Mouse (Mus musculus) telencephalon, adult 2 months (tissue): ENCODE results near the gene Foxb1.

ENCODE experiments used
- DNase-seq: peaks from one replicate; pipeline ENCODE4 v3.0.0-alpha.2; 2011; ENCODE audit warnings: low read depth, low spot score

Foxb1 gene

GRCm38 (mm10) chr9:69760371-69761301 is at the start of gene Foxb1:
TSS of gene Foxb1 (minus strand) at chr9:69760940.
- no peak for DNase-seq

- no peak for DNase-seq
Observed at GRCm38 (mm10) chr9:69790562-69790961, 29.8 kb upstream of the Foxb1 start.

DNA sequence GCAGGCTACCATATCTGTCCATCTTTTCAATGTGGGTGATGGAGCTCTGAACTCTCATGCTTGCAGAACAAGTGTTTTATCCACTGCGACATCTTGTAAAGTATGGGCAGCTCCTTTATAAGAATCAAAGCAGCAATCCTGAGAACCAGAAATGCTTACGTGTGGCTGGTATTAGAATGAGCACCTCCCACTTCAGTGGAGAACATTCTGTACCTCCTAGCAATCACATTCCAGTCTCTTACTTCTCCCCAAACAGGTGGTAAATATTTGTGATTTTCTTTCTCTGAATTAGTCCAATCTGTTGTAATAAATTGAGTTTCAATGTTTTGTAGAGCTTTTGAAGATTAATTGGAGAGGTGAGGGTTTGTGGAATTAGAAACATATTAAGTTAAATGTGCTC is 19.3 kb upstream of the Foxb1 start:
- no peak for DNase-seq

- no peak for DNase-seq
Observed at GRCm38 (mm10) chr9:69769949-69770585, 9.3 kb upstream of the Foxb1 start.

GRCm38 (mm10) chr9:69769091-69769948 is 8.6 kb upstream of the Foxb1 start:
- no peak for DNase-seq

- no peak for DNase-seq
Observed at GRCm38 (mm10) chr9:69768136-69768875, 7.6 kb upstream of the Foxb1 start.

GRCm38 (mm10) chr9:69767421-69767820 is 6.7 kb upstream of the Foxb1 start:
- no peak for DNase-seq

DNA sequence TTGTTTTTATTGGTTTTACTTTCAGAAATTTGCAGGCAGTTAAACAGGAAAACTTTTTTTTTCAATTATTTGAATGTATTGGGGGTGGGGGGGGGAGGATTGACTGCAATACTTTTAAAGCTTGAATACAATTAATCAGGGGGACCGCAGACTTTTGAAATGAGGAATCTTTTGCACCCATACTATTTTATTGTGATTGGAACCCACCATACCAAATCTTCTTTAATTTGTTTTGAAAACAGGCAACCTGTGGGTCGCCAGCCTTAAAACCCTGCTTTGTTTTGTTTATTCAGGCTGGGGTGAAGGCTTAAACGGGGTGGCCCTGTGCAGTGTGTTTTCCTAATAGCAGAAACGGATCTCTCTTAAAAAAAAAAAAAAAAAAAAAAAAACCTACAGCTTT is 6.2 kb upstream of the Foxb1 start:
- DNase-seq: no peak

GRCm38 (mm10) chr9:69766301-69766700 is 5.6 kb upstream of the Foxb1 start:
- no peak for DNase-seq

DNA sequence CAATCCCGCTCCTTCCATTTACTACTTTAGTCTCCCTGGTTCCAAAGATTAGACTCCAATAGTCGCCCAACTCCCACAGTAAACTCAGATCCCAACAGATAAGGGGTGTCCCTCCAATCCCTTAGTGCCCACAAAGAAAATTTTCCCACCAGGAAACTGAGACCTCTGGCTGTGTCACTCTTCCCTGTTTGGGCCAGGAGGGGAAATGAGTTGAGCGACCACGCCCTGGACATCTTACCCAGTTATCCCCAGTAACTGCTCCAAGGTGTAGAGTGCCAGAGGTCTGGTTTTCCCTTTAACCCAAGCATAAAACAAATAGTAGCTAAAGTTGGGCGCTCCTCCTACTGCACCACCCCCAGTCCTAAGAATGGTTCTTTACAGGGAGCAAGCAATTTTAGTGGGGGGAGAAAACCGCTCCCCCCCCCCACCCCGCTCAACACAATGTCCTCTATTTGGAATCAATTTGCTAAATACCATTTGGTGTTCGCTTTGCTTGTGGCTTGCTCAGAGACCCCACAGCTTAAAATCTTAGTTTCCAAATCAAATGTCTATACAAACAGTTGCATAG is 4.8 kb upstream of the Foxb1 start:
- DNase-seq: no peak

DNA sequence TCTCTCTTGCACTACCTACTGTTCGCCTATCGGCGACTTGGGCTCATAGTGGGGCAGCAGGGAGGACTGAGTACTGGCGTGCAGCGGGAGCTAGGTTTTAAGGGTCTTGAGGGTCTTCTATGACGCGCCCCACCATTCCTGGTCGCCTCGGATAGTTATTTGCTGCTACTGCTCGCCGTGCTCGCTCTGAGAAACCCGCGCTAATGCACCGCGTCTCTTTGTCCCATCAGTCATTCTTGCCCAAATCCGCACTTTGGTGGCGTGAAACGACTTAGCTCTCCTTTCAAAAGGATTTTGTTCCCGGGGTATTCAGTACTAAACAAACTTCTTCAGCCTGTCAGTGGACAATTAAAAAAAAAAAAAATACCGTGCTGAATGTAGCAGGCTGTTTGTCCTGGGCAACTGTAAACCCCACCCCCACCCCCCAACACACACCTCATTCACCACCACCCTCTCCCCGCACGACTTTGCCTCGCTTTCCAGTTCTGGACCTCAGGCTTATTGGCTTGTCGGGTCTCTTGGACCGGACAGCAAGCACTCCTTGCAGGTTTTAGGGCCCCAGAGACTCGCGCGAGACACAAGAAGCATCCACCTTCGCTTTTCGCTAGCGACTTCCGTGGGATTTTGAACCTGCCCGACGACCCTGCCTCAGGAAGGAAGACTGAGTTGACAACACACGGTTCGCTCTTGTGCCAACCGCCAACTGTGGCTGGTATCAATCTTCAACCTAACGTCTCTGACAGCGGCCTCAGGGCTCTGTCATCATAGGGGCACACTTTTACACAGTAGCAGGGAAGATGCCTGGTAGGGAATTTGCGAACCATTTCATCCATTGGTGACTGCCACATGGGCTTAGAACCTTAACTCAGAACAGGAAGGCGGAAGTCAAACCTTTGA is 4.1 kb upstream of the Foxb1 start:
- DNase-seq: no peak

DNA sequence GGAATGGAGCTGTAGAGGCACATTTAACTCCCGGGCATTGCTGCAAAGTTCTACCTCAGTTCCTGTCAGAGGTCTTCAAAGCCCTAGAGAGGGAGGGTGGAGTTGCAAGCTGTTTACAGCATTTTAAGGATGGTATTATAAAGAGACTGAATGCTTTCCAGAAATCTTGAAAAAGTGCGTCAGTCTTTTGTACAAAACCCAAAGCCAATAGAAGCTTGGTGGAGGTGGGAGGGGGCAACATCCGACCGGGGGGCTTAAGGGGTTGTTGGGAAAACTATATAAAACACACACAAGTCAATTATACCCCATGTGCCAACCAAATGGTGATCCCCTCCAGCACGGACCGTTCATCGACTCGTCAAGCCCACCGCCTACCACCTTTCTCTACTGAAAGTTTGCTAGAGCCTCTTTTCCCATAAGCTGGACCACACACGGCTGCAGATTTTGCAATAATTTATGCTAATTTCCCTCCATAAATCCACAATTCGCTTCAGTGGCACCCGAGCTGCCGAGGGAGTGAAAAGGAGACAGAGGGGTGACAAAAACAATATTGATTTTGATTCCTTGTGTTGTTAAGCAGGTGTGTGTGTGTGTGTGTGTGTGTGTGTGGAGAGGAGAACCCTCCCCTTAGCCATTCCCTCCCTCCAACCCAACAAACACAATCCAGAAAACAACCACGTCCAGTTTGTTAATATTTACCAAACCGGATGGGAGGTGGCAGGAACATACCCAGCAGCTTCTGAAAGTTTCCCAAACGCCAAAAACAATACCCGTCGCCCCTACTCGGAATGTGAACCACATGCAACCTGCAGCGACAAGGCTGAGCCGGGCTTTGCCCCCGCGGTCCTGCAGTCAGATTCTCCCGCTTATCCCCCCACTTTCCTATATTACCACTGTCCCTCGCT is 3.2 kb upstream of the Foxb1 start:
- DNase-seq: no peak

DNA sequence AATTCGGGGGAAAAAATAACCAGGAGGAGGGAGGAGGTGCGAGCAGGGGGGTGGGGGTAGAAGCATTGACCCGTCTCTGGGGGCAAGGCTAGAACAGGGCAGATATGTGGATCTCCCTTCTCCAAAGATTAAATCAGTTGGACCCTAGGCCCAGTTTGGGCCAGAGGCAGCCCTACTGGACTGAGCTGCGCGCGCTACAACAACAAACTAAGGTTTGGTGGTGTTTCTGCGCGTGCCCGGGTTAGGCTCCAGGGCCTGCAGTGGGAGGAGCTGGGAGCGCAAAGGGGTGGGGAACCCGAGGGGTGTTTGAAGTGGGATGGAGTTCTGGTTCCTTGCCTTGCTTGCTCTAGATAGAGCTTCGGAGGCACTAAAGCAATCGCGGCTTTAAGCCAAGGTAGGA is 2.0 kb upstream of the Foxb1 start:
- no peak for DNase-seq

DNA sequence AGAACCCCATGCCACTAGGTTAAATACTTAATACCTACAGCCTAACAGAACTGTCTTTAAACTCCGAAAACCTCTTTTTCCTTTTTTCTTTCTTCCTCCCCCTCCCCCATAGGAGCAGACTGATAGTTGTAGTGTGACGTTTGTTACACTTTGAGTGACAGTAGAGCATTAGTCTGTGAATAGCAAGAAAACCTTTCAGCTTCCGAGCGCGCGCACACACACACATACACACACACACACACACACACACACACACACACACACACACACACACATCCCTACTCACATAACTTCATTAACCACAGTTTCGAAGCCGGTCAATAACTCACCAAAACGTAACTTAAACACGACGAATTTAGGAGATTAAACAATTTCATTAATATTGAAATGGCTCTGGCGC is 1.5 kb upstream of the Foxb1 start:
- no peak for DNase-seq

DNA sequence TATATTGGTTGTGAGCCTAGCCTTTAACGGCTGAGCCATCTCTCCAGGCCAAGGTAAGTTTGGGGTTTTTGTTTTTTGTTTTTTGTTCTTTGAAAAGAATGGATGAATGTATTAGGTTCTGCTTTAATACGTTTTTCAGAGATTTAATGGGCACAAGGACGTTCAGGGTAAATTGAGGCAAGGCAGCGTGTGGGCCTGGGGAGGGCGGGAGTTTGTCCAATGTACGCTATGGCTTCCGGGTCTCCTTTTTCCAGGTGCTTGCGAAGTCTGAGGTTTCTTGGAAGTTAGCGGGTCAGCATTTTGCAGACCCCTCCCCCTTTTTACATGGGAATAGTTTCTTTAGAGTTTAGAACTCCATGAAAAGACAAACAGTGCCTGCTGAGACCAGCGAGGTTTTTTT is 829 bp upstream of the Foxb1 start:
- no peak for DNase-seq

DNA sequence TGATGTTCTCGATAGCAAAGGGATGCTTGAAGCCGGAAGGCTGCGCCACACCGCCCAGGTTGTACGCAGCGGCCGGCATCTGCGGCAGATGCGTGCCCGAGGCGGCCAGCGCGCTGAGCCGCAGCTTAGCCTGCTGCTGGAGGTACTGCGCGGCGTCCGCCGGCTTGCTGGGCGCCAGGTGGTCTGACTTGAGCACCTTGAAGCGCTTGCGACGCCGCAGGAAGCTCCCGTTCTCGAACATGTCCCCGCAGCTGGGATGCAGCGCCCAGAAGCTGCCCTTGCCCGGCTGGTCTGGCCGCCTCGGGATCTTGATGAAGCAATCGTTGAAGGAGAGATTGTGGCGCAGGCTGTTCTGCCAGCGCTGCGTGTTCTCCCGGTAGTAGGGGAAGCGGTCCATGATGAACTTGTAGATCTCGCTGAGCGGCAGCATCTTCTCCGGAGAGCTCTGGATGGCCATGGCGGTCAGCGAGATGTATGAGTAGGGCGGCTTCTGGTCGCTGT is 969 bp downstream of the Foxb1 start:
- no peak for DNase-seq

DNA sequence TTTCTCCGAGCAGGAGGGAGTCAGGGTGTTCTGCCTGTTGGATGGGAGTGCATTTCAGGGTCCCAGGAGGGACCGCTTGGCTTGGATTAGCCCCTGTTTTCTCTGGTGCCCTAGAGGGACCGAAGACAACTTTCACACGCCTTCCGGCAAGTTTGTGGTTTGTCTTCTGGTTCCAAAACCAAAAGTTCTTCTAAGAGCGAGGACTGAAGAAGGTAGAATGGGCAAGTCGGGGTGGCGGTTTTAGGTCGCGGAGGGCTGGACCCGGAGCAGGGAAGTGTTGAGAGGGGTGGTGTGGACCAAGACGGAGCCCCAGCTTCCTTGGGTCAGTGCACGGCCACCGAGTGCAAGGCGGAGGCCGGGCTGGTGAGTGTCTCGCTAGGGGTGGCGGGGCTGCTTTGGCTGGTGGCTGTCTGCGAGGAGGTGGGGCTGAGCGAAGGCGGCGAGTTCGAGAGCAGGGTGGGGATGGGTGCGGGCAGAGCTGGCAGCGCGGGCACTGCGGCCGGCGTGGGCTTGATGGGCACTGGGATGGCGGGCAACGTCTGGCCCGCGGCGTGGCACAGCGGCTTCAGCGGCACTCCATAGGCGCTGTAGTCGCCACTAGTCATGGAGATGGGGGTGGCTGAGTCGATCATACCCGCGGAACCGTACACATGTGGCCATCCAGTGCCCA is 1.7 kb downstream of the Foxb1 start:
- no peak for DNase-seq

DNA sequence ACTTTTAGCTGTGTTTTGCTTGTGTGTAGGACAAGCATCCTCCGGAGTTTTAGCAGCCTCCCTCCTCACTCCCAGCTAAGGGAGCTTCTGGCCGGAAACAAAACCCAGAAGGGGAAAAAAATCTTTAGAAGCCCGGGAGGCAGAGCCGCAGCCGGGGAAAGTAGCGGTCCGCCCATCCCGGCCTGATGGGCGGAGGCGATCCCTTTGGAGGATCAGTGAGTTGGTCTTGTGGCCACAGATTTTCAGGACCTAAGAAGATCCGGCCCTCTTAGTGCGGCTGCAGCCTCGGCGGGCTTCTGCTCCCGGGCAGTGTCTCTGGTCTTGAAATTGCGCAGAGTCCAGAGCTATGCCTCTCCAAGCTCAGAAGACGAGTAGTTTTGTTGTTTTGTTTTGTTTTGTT is 2.2 kb downstream of the Foxb1 start:
- no peak for DNase-seq
